Mouse (Mus musculus) spleen, adult 2 months (tissue): ENCODE measurements around the gene Olfr616. TPM values are rescaled to one million over a fixed set of nuclear protein-coding genes. Genes with fewer than 3 reads are reported as not detected.

ENCODE experiments used
- DNase-seq, 2 experiments: peaks; one replicate each; pipeline versions ENCODE4 v3.0.0 to v3.0.0-alpha.2; 2012 to 2021; ENCODE audit warnings: low spot score in 2 of 2, low read depth in 1 of 2
- H3K27ac ChIP-seq: fragments of 200-500 bp; 2 replicates; pipeline ENCODE4 v1.5.1; 2012; ENCODE audit warnings: low read length, inconsistent platforms; ENCODE audit not compliant: insufficient read depth
- H3K27me3 ChIP-seq: fragments of 200-500 bp; 2 replicates; pipeline ENCODE4 v1.6.1; 2012; ENCODE audit warnings: mild to moderate bottlenecking, moderate library complexity, low read length, inconsistent platforms; ENCODE audit not compliant: control insufficient read depth, insufficient read depth
- H3K36me3 ChIP-seq: fragments of 200-500 bp; 2 replicates; pipeline ENCODE4 v1.6.1; 2012; ENCODE audit warnings: mild to moderate bottlenecking, low read length, inconsistent platforms; ENCODE audit not compliant: control insufficient read depth, insufficient read depth
- H3K4me1 ChIP-seq: fragments of 200-500 bp; 2 replicates; pipeline ENCODE4 v1.6.1; 2011; ENCODE audit warnings: inconsistent platforms; ENCODE audit not compliant: control insufficient read depth, insufficient read depth, insufficient read length
- H3K4me3 ChIP-seq: fragments of 200-500 bp; 2 replicates; pipeline ENCODE4 v1.5.1; 2011; ENCODE audit warnings: mild to moderate bottlenecking, inconsistent platforms; ENCODE audit not compliant: insufficient read depth, insufficient read length; ENCODE audit errors: extremely low read depth
- CTCF ChIP-seq: fragments of 200-500 bp; IDR thresholded peaks from 2 replicates; pipeline ENCODE4 v1.5.1; 2011; ENCODE audit warnings: mild to moderate bottlenecking, inconsistent platforms; ENCODE audit not compliant: insufficient read depth, insufficient read length, insufficient replicate concordance; ENCODE audit errors: extremely low read depth
- POLR2A ChIP-seq: fragments of 200-500 bp; IDR thresholded peaks from 2 replicates; pipeline ENCODE4 v1.6.1; 2011; ENCODE audit warnings: low read depth, low read length, inconsistent platforms
- WGBS: fragments of 180-500 bp; shearing (Covaris S2); methylation state at CpG from one replicate; pipeline ENCODE4 v1.1.7; 2018; 5-methylcytosine and 5-hydroxymethylcytosine counted together
- polyA plus RNA-seq: library from polyadenylated mRNA; depleted of rRNA; stranded (reverse); fragments of >200 nt; gene quantifications from 2 replicates; pipeline ENCODE4 v1.2.3, GENCODE M21; 2012; rRNA removed

The Olfr616 gene
- not detected in 2 replicates for polyA plus RNA-seq

DNA sequence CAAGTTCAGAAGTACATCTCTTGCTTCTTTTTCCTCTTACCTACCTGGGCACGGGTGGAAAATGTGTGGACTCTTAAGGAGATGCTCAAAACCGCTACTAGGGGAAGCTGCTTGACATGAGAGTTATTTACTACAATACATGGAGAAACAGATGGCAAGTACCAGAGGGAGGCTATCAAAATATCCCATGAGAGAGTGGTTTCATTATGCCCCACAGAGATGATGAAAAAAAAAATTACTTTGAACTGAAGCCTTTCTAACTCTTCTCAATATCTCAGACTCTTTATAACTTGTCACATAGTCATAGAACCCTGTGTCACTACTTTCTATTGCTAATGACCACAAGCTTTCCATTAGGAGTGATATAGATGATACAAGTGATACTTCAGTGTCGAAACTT is at the start of gene Olfr616:
Olfr616 (minus strand) TSS at position 101 of the 400 bp plus-strand sequence.
- 78% methylated on average over 3 of the region's 3 CpGs for WGBS

DNA sequence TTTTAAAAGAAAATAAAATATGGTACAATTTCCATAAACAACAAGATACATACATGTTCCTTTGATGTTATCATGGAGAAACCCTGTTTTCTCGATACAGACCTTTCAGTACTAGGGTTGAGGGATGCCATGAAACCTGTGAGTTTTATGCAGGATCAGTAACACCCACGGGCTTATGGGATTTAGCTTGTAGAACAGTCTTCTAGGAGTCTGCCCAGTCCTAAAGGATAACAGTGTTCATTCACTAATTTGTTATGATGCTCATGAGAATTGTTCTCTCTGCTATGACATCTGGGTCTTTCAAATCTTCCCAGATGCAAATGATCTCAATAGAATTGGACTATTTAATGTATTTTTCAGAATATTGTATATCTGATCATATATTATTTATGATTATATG is 43.5 kb upstream of the Olfr616 start, which contains the start of gene Olfr620:
Olfr620 (minus strand) TSS at position 101 of the 400 bp plus-strand sequence.
- H3K4me3 ChIP-seq = no peak within 1 kb of the TSS
- no peaks in the 10 kb centered on the region for H3K4me1 ChIP-seq
- H3K36me3 ChIP-seq = no peaks in the 10 kb centered on the region
- TF ChIP-seq POLR2A (no peak), CTCF (no peak)
- no peaks in the 10 kb centered on the region for H3K27me3 ChIP-seq
- no peak within 1 kb of the TSS for H3K27ac ChIP-seq
- no peak for DNase-seq
- WGBS = 66% methylated on average over 2 of the region's 2 CpGs

More for the DNA sequence above, at the start of gene Olfr616:
- H3K27ac ChIP-seq = no peak within 1 kb of the TSS
- no peak for TF ChIP-seq CTCF
- no peak within 1 kb of the TSS for H3K4me3 ChIP-seq
- H3K27me3 ChIP-seq = no peaks in the 10 kb centered on the region
- no peaks in the 10 kb centered on the region for H3K4me1 ChIP-seq
- DNase-seq = no peak
- H3K36me3 ChIP-seq = no peaks in the 10 kb centered on the region

GRCm38 (mm10) chr7:103607425-103607824 is 38.5 kb upstream of the Olfr616 start:
- WGBS = 67% methylated on average over 2 of the region's 2 CpGs
- Histone ChIP-seq H3K36me3 (no peaks in the 10 kb centered on the region), H3K4me1 (no peaks in the 10 kb centered on the region), H3K4me3 (no peak overlapping the region), H3K27ac (no peak overlapping the region), H3K27me3 (no peaks in the 10 kb centered on the region)
- DNase-seq = no peak
- TF ChIP-seq CTCF = no peak
- no peak for TF ChIP-seq POLR2A

- DNase-seq = no peak
- Histone ChIP-seq H3K27me3 (no peaks in the 10 kb centered on the region), H3K36me3 (no peaks in the 10 kb centered on the region), H3K4me1 (no peaks in the 10 kb centered on the region), H3K27ac (no peak within 1 kb of the TSS), H3K4me3 (no peak within 1 kb of the TSS)
- TF ChIP-seq POLR2A (no peak), CTCF (no peak)
These were observed 31.3 kb upstream of the Olfr616 start, which contains the start of gene Olfr619 for GRCm38 (mm10) chr7:103600275-103600674. Gene Olfr619 (plus strand): TSS chr7:103600575.

- Histone ChIP-seq H3K4me1 (no peaks in the 10 kb centered on the region), H3K27me3 (no peaks in the 10 kb centered on the region), H3K36me3 (no peaks in the 10 kb centered on the region), H3K27ac (no peak within 1 kb of the TSS), H3K4me3 (no peak within 1 kb of the TSS)
- 68% methylated on average over 2 of the region's 2 CpGs for WGBS
- no peak for TF ChIP-seq CTCF
- TF ChIP-seq POLR2A = no peak
- no peak for DNase-seq
These were observed 20.9 kb upstream of the Olfr616 start, which contains the start of gene Olfr618 for GRCm38 (mm10) chr7:103589803-103590202. Gene Olfr618 (plus strand): TSS chr7:103590103.

DNA sequence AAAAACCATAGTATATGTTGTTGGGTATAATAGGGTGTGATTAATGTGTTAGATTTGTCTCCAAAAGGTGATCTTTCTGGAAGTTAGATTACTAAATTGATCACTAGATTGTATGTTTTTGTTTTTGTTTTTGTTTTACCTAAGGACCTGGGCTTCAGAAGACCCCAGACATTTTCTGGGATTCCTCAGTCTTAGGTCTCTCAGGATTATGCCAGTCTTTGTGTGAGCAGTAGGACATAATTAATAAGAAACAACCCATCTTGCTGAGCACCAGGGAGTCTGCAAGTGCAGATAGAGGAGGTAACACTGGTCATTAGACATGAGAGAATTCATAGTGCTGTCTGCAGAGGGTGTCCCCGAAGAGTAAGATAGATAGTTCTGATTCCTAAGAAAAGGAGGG is 3.8 kb upstream of the Olfr616 start, which contains the start of gene Olfr617:
Olfr617 (plus strand) TSS at position 301 of the 400 bp plus-strand sequence.
- Histone ChIP-seq H3K4me3 (no peak within 1 kb of the TSS), H3K27me3 (no peaks in the 10 kb centered on the region), H3K27ac (no peak within 1 kb of the TSS), H3K36me3 (no peaks in the 10 kb centered on the region), H3K4me1 (no peaks in the 10 kb centered on the region)
- 81% methylated on average over 1 of the region's 1 CpGs for WGBS
- no peak for DNase-seq
- TF ChIP-seq POLR2A (no peak), CTCF (no peak)

DNA sequence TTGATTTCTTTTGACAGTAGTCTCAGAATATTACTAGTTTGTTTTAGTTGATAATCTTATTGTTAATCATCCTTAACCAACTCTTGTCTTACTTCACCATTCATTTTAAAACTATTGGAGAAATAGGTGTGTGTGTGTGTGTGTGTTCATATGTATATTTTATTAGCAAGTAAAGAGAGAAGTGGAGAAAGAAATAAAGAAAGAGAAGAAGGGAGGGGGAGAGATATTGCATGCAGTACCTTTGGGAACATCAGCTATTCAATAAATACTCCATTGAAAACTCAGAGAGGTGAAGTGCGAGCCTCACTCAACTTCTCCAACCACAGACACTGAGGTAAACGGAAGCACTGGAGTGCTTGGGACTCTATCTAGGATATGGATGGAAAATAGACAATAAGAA is 13.2 kb downstream of the Olfr616 start, which contains the start of gene Olfr615:
Olfr615 (plus strand) TSS at position 301 of the 400 bp plus-strand sequence.
- no peak within 1 kb of the TSS for H3K4me3 ChIP-seq
- no peak for DNase-seq
- H3K4me1 ChIP-seq = no peaks in the 10 kb centered on the region
- TF ChIP-seq CTCF (no peak), POLR2A (no peak)
- no peak within 1 kb of the TSS for H3K27ac ChIP-seq
- WGBS = 88% methylated on average over 2 of the region's 2 CpGs
- no peaks in the 10 kb centered on the region for H3K27me3 ChIP-seq
- no peaks in the 10 kb centered on the region for H3K36me3 ChIP-seq
